Mouse (Mus musculus) stomach, embryonic 15.5 days (tissue): ENCODE data around the gene Ei24. TPM values are rescaled to one million over a fixed set of nuclear protein-coding genes. Genes with fewer than 3 reads are reported as not detected.

ENCODE experiments used
- ATAC-seq: fragments of 200-750 bp; cut with Nextera tagmentation; 2 replicates; pipeline ENCODE4 v1.8.0; 2017; ENCODE audit warnings: low read depth, moderate number of reproducible peaks, moderate TSS enrichment; ENCODE audit not compliant: insufficient read depth, low FRiP score
- H3K27ac ChIP-seq: fragments of 300-500 bp; sonication (generic); 2 replicates; pipeline ENCODE4 v1.5.1; 2015; ENCODE audit warnings: mild to moderate bottlenecking, inconsistent platforms
- H3K27me3 ChIP-seq: fragments of 300-500 bp; sonication (generic); replicated peaks from 2 replicates; pipeline ENCODE4 v1.6.1; 2015; ENCODE audit warnings: inconsistent platforms
- H3K36me3 ChIP-seq: fragments of 300-500 bp; sonication (generic); 2 replicates; pipeline ENCODE4 v1.6.1; 2015; ENCODE audit warnings: inconsistent platforms
- H3K4me1 ChIP-seq: fragments of 300-500 bp; sonication (generic); 2 replicates; pipeline ENCODE4 v1.6.1; 2015; ENCODE audit warnings: inconsistent platforms
- H3K4me2 ChIP-seq: fragments of 300-500 bp; sonication (generic); 2 replicates; pipeline ENCODE4 v1.6.1; 2015; ENCODE audit warnings: mild to moderate bottlenecking, inconsistent platforms
- H3K4me3 ChIP-seq: fragments of 300-500 bp; sonication (generic); replicated peaks from 2 replicates; pipeline ENCODE4 v1.5.1; 2015; ENCODE audit warnings: inconsistent platforms
- H3K9ac ChIP-seq: fragments of 300-500 bp; sonication (generic); 2 replicates; pipeline ENCODE4 v1.6.1; 2015; ENCODE audit warnings: inconsistent platforms
- H3K9me3 ChIP-seq: fragments of 300-500 bp; sonication (generic); 2 replicates; pipeline ENCODE4 v1.6.1; 2016; ENCODE audit warnings: inconsistent platforms
- WGBS: fragments of 180-500 bp; shearing (Covaris S2); methylation state at CpG from one replicate; pipeline ENCODE4 v1.1.7; 2015; 5-methylcytosine and 5-hydroxymethylcytosine counted together
- polyA plus RNA-seq: library from polyadenylated mRNA; unstranded; fragments of >200 nt; fragmentation: Nextera tagmentation; extraction: Ambion mirVana; gene quantifications from 2 replicates; pipeline ENCODE4 v1.2.1, GENCODE M21; 2015

Ei24 gene
- polyA plus RNA-seq, 1 experiment from 2014 or later: 94.8 TPM

GRCm38 (mm10) chr9:36769048-36769413 is 28.2 kb downstream of the Ei24 start:
- peaks cover 2% of the 10 kb centered on the region for H3K36me3 ChIP-seq
- H3K27me3 ChIP-seq: no peaks in the 10 kb centered on the region
- no peak overlapping the region for H3K9ac ChIP-seq
- no peak overlapping the region for H3K4me2 ChIP-seq
- WGBS: 89% methylated on average over 1 of the region's 1 CpGs
- no peak for ATAC-seq
- H3K9me3 ChIP-seq: no peaks in the 10 kb centered on the region
- H3K27ac ChIP-seq: no peak overlapping the region; the same call in 1 of the 2 replicates
- 0 out of 2 replicates have a peak, but pooled peaks cover 2% of the 10 kb centered on the region for H3K4me1 ChIP-seq
- peak overlapping the region; percentile 99; the same call in 1 of the 2 replicates for H3K4me3 ChIP-seq

GRCm38 (mm10) chr9:36768156-36769047 is 28.8 kb downstream of the Ei24 start:
- no peak for ATAC-seq
- H3K27ac ChIP-seq: peak overlapping the region; percentile 92

GRCm38 (mm10) chr9:36767203-36768143 is 29.7 kb downstream of the Ei24 start, which contains the start of gene Stt3a:
Stt3a (minus strand) TSS chr9:36767679.
- under 1% methylated on average over 60 of the region's 60 CpGs for WGBS
- peak; percentile 100 for ATAC-seq

More at GRCm38 (mm10) chr9:36768156-36769047, 28.8 kb downstream of the Ei24 start:
- Histone ChIP-seq H3K4me2 (peak overlapping the region; percentile 61), H3K36me3 (peaks cover 6% of the 10 kb centered on the region), H3K9ac (peak overlapping the region; percentile 51), H3K4me3 (peak overlapping the region; percentile 99), H3K4me1 (0 out of 2 replicates have a peak, but pooled peaks cover 2% of the 10 kb centered on the region), H3K9me3 (no peaks in the 10 kb centered on the region), H3K27me3 (no peaks in the 10 kb centered on the region)
- 13% methylated on average over 25 of the region's 25 CpGs for WGBS

GRCm38 (mm10) chr9:36764378-36764777 is 32.8 kb downstream of the Ei24 start:
- Histone ChIP-seq H3K27ac (no peak overlapping the region), H3K27me3 (no peaks in the 10 kb centered on the region), H3K4me3 (no peak overlapping the region), H3K4me2 (no peak overlapping the region), H3K36me3 (peaks cover 16% of the 10 kb centered on the region), H3K9ac (no peak overlapping the region), H3K4me1 (0 out of 2 replicates have a peak, but pooled peaks cover 2% of the 10 kb centered on the region), H3K9me3 (no peaks in the 10 kb centered on the region)
- ATAC-seq: no peak
- 88% methylated on average over 1 of the region's 1 CpGs for WGBS

More at GRCm38 (mm10) chr9:36767203-36768143, 29.7 kb downstream of the Ei24 start, which contains the start of gene Stt3a:
- Histone ChIP-seq H3K27me3 (no peaks in the 10 kb centered on the region), H3K27ac (peak within 1 kb of the TSS; percentile 92), H3K9ac (peak within 1 kb of the TSS; percentile 90), H3K9me3 (no peaks in the 10 kb centered on the region), H3K4me3 (peak within 1 kb of the TSS; percentile 99), H3K36me3 (peaks cover 11% of the 10 kb centered on the region), H3K4me2 (peak within 1 kb of the TSS; percentile 71), H3K4me1 (0 out of 2 replicates have a peak, but pooled peaks cover 2% of the 10 kb centered on the region)

Other genes starting within 250 kb of the Ei24 start
- gene Gm17689, start 214.8 kb downstream of the Ei24 start, polyA plus RNA-seq: not detected in 2 replicates
- not detected in 2 replicates for gene A630095E13Rik, start 154.0 kb downstream of the Ei24 start, polyA plus RNA-seq
- not detected in 2 replicates for gene Acrv1, start 104.2 kb downstream of the Ei24 start, polyA plus RNA-seq
- gene Chek1, start 70.3 kb downstream of the Ei24 start, polyA plus RNA-seq: 27.6 and 29.8 TPM in 2 replicates
- gene Stt3a, start 29.7 kb downstream of the Ei24 start, polyA plus RNA-seq: 271 and 354 TPM in 2 replicates
- gene Fez1, start 24.5 kb upstream of the Ei24 start, polyA plus RNA-seq: 14.2 and 17.3 TPM in 2 replicates